Mouse (Mus musculus) liver, embryonic 14.5 days (tissue): Measurements from ENCODE around the gene Minpp1. TPM values are rescaled to one million over a fixed set of nuclear protein-coding genes. Genes with fewer than 3 reads are reported as not detected.
"Not testable (repeated sequence)": the region's sequence is repeated elsewhere in the genome, so short reads cannot be mapped to it uniquely, and the experiment has no call there.

Experiments
- ATAC-seq: fragments of 200-750 bp; cut with Nextera tagmentation; 2 replicates; pipeline ENCODE4 v1.8.0; 2017; ENCODE audit warnings: moderate number of reproducible peaks, mild to moderate bottlenecking, moderate library complexity; ENCODE audit not compliant: insufficient read depth
- DNase-seq, 3 experiments: peaks; one replicate each; pipeline ENCODE4 v3.0.0-alpha.2; 2012 to 2013; ENCODE audit warnings: low read depth in 3 of 3, low spot score in 3 of 3
- H3K27ac ChIP-seq: fragments of 300-500 bp; sonication (generic); 2 replicates; pipeline ENCODE4 v1.5.1; 2014; ENCODE audit warnings: moderate library complexity, mild to moderate bottlenecking, control low read depth, inconsistent platforms
- H3K27me3 ChIP-seq: fragments of 300-500 bp; sonication (generic); 2 replicates; pipeline ENCODE4 v1.6.1; 2014; ENCODE audit warnings: mild to moderate bottlenecking, low read length, moderate library complexity; ENCODE audit not compliant: control insufficient read depth, insufficient read depth
- H3K36me3 ChIP-seq: fragments of 300-500 bp; sonication (generic); replicated peaks from 2 replicates; pipeline ENCODE4 v1.6.1; 2014; ENCODE audit warnings: low read depth; ENCODE audit not compliant: control insufficient read depth, insufficient read depth
- H3K4me1 ChIP-seq, 2 experiments: fragments of 200-500 bp in 1 of 2; fragments of 300-500 bp in 1 of 2; sonication (generic) in 1 of 2; replicated peaks; 2 replicates each; pipeline ENCODE4 v1.6.1; 2012 to 2014; ENCODE audit warnings: antibody characterized with exemption in 1 of 2, inconsistent platforms in 1 of 2, low read length in 1 of 2; ENCODE audit not compliant: control insufficient read depth in 2 of 2, insufficient read depth in 2 of 2
- H3K4me2 ChIP-seq: fragments of 300-500 bp; sonication (generic); 2 replicates; pipeline ENCODE4 v1.6.1; 2014; ENCODE audit warnings: low read depth, mild to moderate bottlenecking, control low read depth, moderate library complexity
- H3K4me3 ChIP-seq, 2 experiments: fragments of 200-500 bp in 1 of 2; fragments of 300-500 bp in 1 of 2; sonication (generic) in 1 of 2; 2 replicates each; pipeline ENCODE4 v1.5.1; 2012 to 2014; ENCODE audit warnings: low read depth in 2 of 2, low read length in 2 of 2, mild to moderate bottlenecking in 2 of 2, control low read depth in 1 of 2, inconsistent platforms in 1 of 2, moderate library complexity in 1 of 2; ENCODE audit not compliant: insufficient read depth in 1 of 2
- H3K9ac ChIP-seq: fragments of 300-500 bp; sonication (generic); replicated peaks from 2 replicates; pipeline ENCODE4 v1.6.1; 2014; ENCODE audit warnings: mild to moderate bottlenecking, control low read depth, moderate library complexity
- H3K9me3 ChIP-seq: fragments of 300-500 bp; sonication (generic); 2 replicates; pipeline ENCODE4 v1.6.1; 2016; ENCODE audit warnings: low read length, mixed read lengths; ENCODE audit not compliant: control insufficient read depth
- CTCF ChIP-seq: IDR thresholded peaks from 2 replicates; pipeline ENCODE4 v1.5.1; 2016; ENCODE audit warnings: antibody characterized with exemption, low read depth, control low read depth
- EP300 ChIP-seq: IDR thresholded peaks from 2 replicates; pipeline ENCODE4 v1.6.1; 2016; ENCODE audit warnings: antibody characterized with exemption, low read depth
- WGBS: fragments of 180-500 bp; shearing (Covaris S2); extraction: QIAGEN DNeasy Blood & Tissue Kit; methylation state at CpG from one replicate; pipeline ENCODE4 v1.1.7; 2014; ENCODE audit not compliant: insufficient replicate concordance; 5-methylcytosine and 5-hydroxymethylcytosine counted together
- polyA plus RNA-seq, 2 experiments: library from polyadenylated mRNA; depleted of rRNA in 1 of 2; stranded (reverse) in 1 of 2; unstranded in 1 of 2; fragments of >200 nt; fragmentation: Nextera tagmentation in 1 of 2; extraction: Ambion mirVana in 1 of 2; gene quantifications; 2 replicates each; pipeline versions ENCODE4 v1.2.1 to v1.2.3; 2012 to 2014

Minpp1 gene
- polyA plus RNA-seq, 2 experiments: 36.6 to 75.4 TPM

DNA sequence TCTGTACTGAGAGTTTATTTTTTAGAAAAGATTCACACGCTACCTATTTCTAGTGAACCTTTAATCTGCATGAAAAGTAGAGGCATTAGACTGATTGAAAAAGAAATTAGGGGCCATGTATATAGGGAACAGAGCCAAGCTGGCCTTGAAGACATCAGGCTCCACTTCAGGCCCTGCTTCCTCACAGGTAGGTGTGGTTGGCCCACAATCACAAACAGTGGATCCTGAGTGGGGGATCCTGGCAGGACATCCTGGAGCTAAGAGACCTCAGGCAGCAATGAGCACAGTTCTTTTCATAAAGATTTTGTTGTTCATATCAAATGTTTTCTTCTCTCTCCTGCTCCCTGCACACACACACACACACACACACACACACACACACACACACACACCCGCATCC, 28.8 kb upstream of the Minpp1 start:
- H3K4me3 ChIP-seq: no peak overlapping the region
- WGBS: 61% methylated on average over 2 of the region's 2 CpGs
- ATAC-seq (no peak), DNase-seq (no peak)
- H3K9me3 ChIP-seq: no peaks in the 10 kb centered on the region
- H3K36me3 ChIP-seq: no peaks in the 10 kb centered on the region
- no peak overlapping the region for H3K27ac ChIP-seq
- H3K4me1 ChIP-seq: no peaks in the 10 kb centered on the region
- H3K4me2 ChIP-seq: no peak overlapping the region
- no peak for TF ChIP-seq CTCF
- TF ChIP-seq EP300: no peak
- no peak overlapping the region for H3K9ac ChIP-seq
- H3K27me3 ChIP-seq: no peaks in the 10 kb centered on the region

DNA sequence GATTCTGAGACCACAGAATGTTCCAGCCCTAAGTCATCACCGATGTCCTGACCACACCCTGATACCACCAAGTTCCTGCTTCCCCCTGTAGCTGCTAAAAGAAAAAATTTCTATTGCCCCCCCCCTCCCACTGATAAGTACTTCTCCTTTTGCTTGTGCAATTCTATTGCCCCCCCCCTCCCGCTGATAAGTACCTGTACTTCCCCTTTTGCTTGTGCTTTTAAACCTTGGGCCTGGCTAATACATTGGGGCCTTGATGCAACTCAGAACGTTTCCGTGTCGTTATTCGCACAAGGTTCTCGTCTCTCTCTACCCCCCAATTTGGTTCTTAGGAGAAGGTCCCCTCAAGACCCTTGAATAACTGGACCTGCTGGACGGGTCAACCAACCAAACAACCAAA, 27.9 kb upstream of the Minpp1 start:
- H3K36me3 ChIP-seq, H3K27ac ChIP-seq, DNase-seq, H3K4me3 ChIP-seq, H3K9ac ChIP-seq, H3K4me2 ChIP-seq, H3K4me1 ChIP-seq, ATAC-seq, H3K9me3 ChIP-seq, H3K27me3 ChIP-seq: not testable (repeated sequence)
- whole genome bisulfite sequencing: 62% methylated on average over 8 of the region's 8 CpGs

DNA sequence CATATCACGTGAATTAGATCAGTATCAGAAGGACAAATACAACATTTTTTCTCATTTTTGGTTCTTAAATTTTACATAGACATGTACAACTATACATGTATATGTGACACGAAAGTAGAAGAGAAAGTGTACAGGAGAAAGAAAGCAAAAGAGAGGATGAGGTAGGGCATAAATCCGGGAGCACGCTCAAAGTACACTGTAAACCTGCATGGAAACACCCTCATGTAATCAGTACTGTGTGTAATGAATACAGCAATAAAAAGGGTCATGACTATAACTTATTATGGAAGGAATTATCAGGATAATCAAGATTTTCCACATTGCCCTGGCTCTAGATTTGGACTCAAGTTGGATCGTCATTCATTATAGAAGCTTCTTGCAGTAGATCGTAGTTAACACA, 22.5 kb upstream of the Minpp1 start:
- TF ChIP-seq EP300 (no peak), CTCF (no peak)
- H3K4me3 ChIP-seq: no peak overlapping the region
- WGBS: 75% methylated on average over 6 of the region's 6 CpGs
- ATAC-seq: no peak
- DNase-seq: no peak
- H3K4me1 ChIP-seq: 0 out of 4 replicates have a peak, but pooled peaks cover 0 to 2% of the 10 kb centered on the region in 2 experiments
- H3K9me3 ChIP-seq: no peaks in the 10 kb centered on the region
- H3K36me3 ChIP-seq: no peaks in the 10 kb centered on the region
- no peak overlapping the region for H3K4me2 ChIP-seq
- no peak overlapping the region for H3K9ac ChIP-seq
- H3K27ac ChIP-seq: no peak overlapping the region
- H3K27me3 ChIP-seq: no peaks in the 10 kb centered on the region

DNA sequence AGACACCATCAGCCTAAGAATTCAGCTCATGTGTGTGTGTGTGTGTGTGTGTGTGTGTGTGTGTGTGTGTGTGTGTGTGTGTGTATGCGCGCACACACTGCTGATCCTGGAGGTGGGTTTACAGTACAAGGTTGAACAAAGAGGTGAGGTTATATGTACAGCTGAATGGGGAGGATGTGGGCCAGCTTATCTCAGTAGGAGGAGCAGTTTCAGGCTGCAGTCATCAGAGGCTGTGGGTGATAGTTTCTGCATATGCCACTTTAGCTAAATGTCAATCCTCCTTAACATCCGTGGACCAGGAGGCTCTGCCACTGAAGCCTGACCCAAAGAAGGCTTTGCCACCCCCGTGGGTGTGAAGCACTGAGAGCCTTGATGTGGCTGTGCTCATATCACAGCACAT, 20.3 kb upstream of the Minpp1 start:
- no peak for ATAC-seq
- TF ChIP-seq CTCF (no peak), EP300 (no peak)
- DNase-seq: no peak
- WGBS: 55% methylated on average over 4 of the region's 4 CpGs
- Histone ChIP-seq H3K4me2 (no peak overlapping the region), H3K36me3 (no peaks in the 10 kb centered on the region), H3K9me3 (no peaks in the 10 kb centered on the region), H3K4me3 (no peak overlapping the region), H3K27ac (no peak overlapping the region), H3K9ac (no peak overlapping the region), H3K27me3 (no peaks in the 10 kb centered on the region), H3K4me1 (peaks cover 0 to 2% of the 10 kb centered on the region in 2 experiments; a peak in 1 of 4 replicates)

DNA sequence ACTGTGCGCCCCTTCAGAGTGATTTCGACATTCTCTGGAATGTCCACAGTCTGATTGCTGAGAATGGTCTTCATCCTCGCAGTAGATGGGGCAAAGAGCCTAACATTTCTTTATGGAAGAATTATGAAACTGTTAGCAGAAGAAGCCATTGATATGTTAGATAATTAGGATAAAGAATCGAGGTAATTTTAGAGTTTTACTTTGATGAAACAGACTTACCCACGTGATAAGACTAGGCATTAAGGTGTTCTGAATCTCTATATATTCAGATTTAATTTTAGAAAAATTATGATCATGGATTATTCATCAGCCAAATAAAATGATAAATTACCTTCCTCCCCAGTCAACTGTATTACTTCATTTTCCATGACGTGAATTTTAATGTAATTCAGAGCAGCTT, 19.1 kb upstream of the Minpp1 start, which contains the start of gene Rpl9-ps6:
Gene Rpl9-ps6 (minus strand): TSS at position 101 of the 400 bp plus-strand sequence.
- 59% methylated on average over 5 of the region's 6 CpGs for WGBS
- TF ChIP-seq EP300 (no peak), CTCF (no peak)
- no peak within 1 kb of the TSS for H3K4me2 ChIP-seq
- no peak within 1 kb of the TSS for H3K9ac ChIP-seq
- peaks cover 0 to 5% of the 10 kb centered on the region in 2 experiments; a peak in 1 of 4 replicates for H3K4me1 ChIP-seq
- DNase-seq: no peak
- H3K9me3 ChIP-seq: no peaks in the 10 kb centered on the region
- no peak within 1 kb of the TSS for H3K27ac ChIP-seq
- no peak for ATAC-seq
- no peak within 1 kb of the TSS for H3K4me3 ChIP-seq
- H3K36me3 ChIP-seq: no peaks in the 10 kb centered on the region
- H3K27me3 ChIP-seq: no peaks in the 10 kb centered on the region
